Mouse (Mus musculus): Measurements from ENCODE around the gene Scamp3.
"Not testable (repeated sequence)": the region's sequence is repeated elsewhere in the genome, so short reads cannot be mapped to it uniquely, and the experiment has no call there.

Scamp3 gene

GRCm38 (mm10) chr3:89193853-89194252, 16.6 kb downstream of the Scamp3 start:
- in situ Hi-C loops (cut with MboI; ENCODE audit: low sequenced_read_pairs): no loop called here

GRCm38 (mm10) chr3:89195979-89196877, 19.0 kb downstream of the Scamp3 start:
- in situ Hi-C loops (cut with MboI; ENCODE audit: low sequenced_read_pairs): no loop called here

GRCm38 (mm10) chr3:89199839-89200238, 22.6 kb downstream of the Scamp3 start:
- in situ Hi-C loops (cut with MboI; ENCODE audit: low sequenced_read_pairs): no loop called here

- in situ Hi-C loops (cut with MboI; ENCODE audit: low sequenced_read_pairs): no loop called here
These were observed 25.2 kb downstream of the Scamp3 start, which contains the start of gene Gba for GRCm38 (mm10) chr3:89202253-89203141. Gene Gba (plus strand): TSS chr3:89202928.

- in situ Hi-C loops (cut with MboI; ENCODE audit: low sequenced_read_pairs): no loop called here
These were observed 25.9 kb downstream of the Scamp3 start for GRCm38 (mm10) chr3:89203142-89203514.

GRCm38 (mm10) chr3:89206079-89206478, 28.8 kb downstream of the Scamp3 start:
- in situ Hi-C loops (cut with MboI; ENCODE audit: low sequenced_read_pairs): no loop called here

GRCm38 (mm10) chr3:89206695-89207094, 29.4 kb downstream of the Scamp3 start:
- in situ Hi-C loops (cut with MboI; ENCODE audit: low sequenced_read_pairs): no loop called here

GRCm38 (mm10) chr3:89208075-89208657, 30.9 kb downstream of the Scamp3 start:
- in situ Hi-C loops (cut with MboI; ENCODE audit: low sequenced_read_pairs): no loop called here

GRCm38 (mm10) chr3:89208736-89209135, 31.5 kb downstream of the Scamp3 start:
- in situ Hi-C loops (cut with MboI; ENCODE audit: low sequenced_read_pairs): no loop called here

GRCm38 (mm10) chr3:89209731-89210130, 32.5 kb downstream of the Scamp3 start:
- in situ Hi-C loops (cut with MboI; ENCODE audit: low sequenced_read_pairs): no loop called here

- in situ Hi-C loops (cut with MboI; ENCODE audit: low sequenced_read_pairs): no loop called here
These were observed 32.9 kb downstream of the Scamp3 start for GRCm38 (mm10) chr3:89210162-89210561.

- in situ Hi-C loops (cut with MboI; ENCODE audit: low sequenced_read_pairs): no loop called here
These were observed 33.5 kb downstream of the Scamp3 start for GRCm38 (mm10) chr3:89210731-89211130.

- in situ Hi-C loops (cut with MboI; ENCODE audit: low sequenced_read_pairs): no loop called here
These were observed 36.7 kb downstream of the Scamp3 start for GRCm38 (mm10) chr3:89213803-89214530.

- in situ Hi-C loops (cut with MboI; ENCODE audit: low sequenced_read_pairs): no loop called here
These were observed 37.6 kb downstream of the Scamp3 start, which contains the start of gene Thbs3 for GRCm38 (mm10) chr3:89214681-89215411. Gene Thbs3 (plus strand): TSS chr3:89215180.

- in situ Hi-C loops (cut with MboI; ENCODE audit: low sequenced_read_pairs): no loop called here
These were observed 38.6 kb downstream of the Scamp3 start for GRCm38 (mm10) chr3:89215853-89216252.

GRCm38 (mm10) chr3:89216407-89216806, 39.1 kb downstream of the Scamp3 start:
- in situ Hi-C loops (cut with MboI; ENCODE audit: low sequenced_read_pairs): not testable (repeated sequence)

GRCm38 (mm10) chr3:89218271-89218670, 41.0 kb downstream of the Scamp3 start:
- in situ Hi-C loops (cut with MboI; ENCODE audit: low sequenced_read_pairs): no loop called here

- in situ Hi-C loops (cut with MboI; ENCODE audit: low sequenced_read_pairs): no loop called here
These were observed 42.3 kb downstream of the Scamp3 start for GRCm38 (mm10) chr3:89219546-89219945.

- in situ Hi-C loops (cut with MboI; ENCODE audit: low sequenced_read_pairs): no loop called here
These were observed 43.9 kb downstream of the Scamp3 start for GRCm38 (mm10) chr3:89221167-89221566.

- in situ Hi-C loops (cut with MboI; ENCODE audit: low sequenced_read_pairs): no loop called here
These were observed 47.5 kb downstream of the Scamp3 start for GRCm38 (mm10) chr3:89224796-89225195.
